Mouse (Mus musculus): ENCODE measurements around the gene Paqr7. TPM values are rescaled to one million over a fixed set of nuclear protein-coding genes. Genes with fewer than 3 reads are reported as not detected.

The Paqr7 gene
- polyA plus RNA-seq, 1 experiment from 2014 or later, result 2.0 TPM

GRCm38 (mm10) chr4:134511730-134512129, 15.2 kb downstream of the Paqr7 start:
- no peaks in the 10 kb centered on the region for H3K9me3 ChIP-seq (ENCODE audit: control insufficient read depth, low read length)
- peak; percentile 14 for DNase-seq (ENCODE audit: low spot score)
- peak overlapping the region; percentile 85 for H3K4me2 ChIP-seq (ENCODE audit: low read depth, low read length)
- peak overlapping the region; percentile 65 for H3K4me3 ChIP-seq (ENCODE audit: low read depth, low read length)
- no peak overlapping the region for H3K9ac ChIP-seq (ENCODE audit: low read depth, low read length)
- no peak overlapping the region for H3K27ac ChIP-seq (replicated peaks; ENCODE audit: low read depth, low read length)
- no peak for ATAC-seq (ENCODE audit: low read depth)
- H3K27me3 ChIP-seq (replicated peaks; ENCODE audit: control insufficient read depth, insufficient read depth, low read length), result no peaks in the 10 kb centered on the region
- peaks cover 3% of the 10 kb centered on the region; the same call in 1 of the 2 replicates for H3K4me1 ChIP-seq (ENCODE audit: control insufficient read depth, insufficient read depth, low read length)
- no peaks in the 10 kb centered on the region for H3K36me3 ChIP-seq (ENCODE audit: control insufficient read depth, insufficient read depth, low read length)
- 60% methylated on average over 6 of the region's 6 CpGs for WGBS

GRCm38 (mm10) chr4:134512798-134513197, 16.3 kb downstream of the Paqr7 start:
- no peak overlapping the region for H3K27ac ChIP-seq (replicated peaks; ENCODE audit: low read depth, low read length)
- WGBS, result 28% methylated on average over 15 of the region's 15 CpGs
- no peaks in the 10 kb centered on the region for H3K9me3 ChIP-seq (ENCODE audit: control insufficient read depth, low read length)
- peak overlapping the region; percentile 11; the same call in 1 of the 2 replicates for H3K4me3 ChIP-seq (ENCODE audit: low read depth, low read length)
- no peaks in the 10 kb centered on the region for H3K36me3 ChIP-seq (ENCODE audit: control insufficient read depth, insufficient read depth, low read length)
- H3K9ac ChIP-seq (ENCODE audit: low read depth, low read length), result peak overlapping the region; percentile 41; the same call in 1 of the 2 replicates
- ATAC-seq (ENCODE audit: low read depth), result no peak
- H3K4me1 ChIP-seq (ENCODE audit: control insufficient read depth, insufficient read depth, low read length), result peaks cover 3% of the 10 kb centered on the region; the same call in 1 of the 2 replicates
- no peaks in the 10 kb centered on the region for H3K27me3 ChIP-seq (replicated peaks; ENCODE audit: control insufficient read depth, insufficient read depth, low read length)
- H3K4me2 ChIP-seq (ENCODE audit: low read depth, low read length), result peak overlapping the region; percentile 43
- peak; percentile 85 for DNase-seq (ENCODE audit: low spot score)

GRCm38 (mm10) chr4:134514309-134514930, 17.9 kb downstream of the Paqr7 start:
- H3K4me3 ChIP-seq (ENCODE audit: low read depth, low read length), result no peak overlapping the region
- no peak overlapping the region for H3K27ac ChIP-seq (replicated peaks; ENCODE audit: low read depth, low read length)
- H3K27me3 ChIP-seq (replicated peaks; ENCODE audit: control insufficient read depth, insufficient read depth, low read length), result no peaks in the 10 kb centered on the region
- no peak overlapping the region for H3K4me2 ChIP-seq (ENCODE audit: low read depth, low read length)
- no peaks in the 10 kb centered on the region for H3K36me3 ChIP-seq (ENCODE audit: control insufficient read depth, insufficient read depth, low read length)
- no peaks in the 10 kb centered on the region for H3K9me3 ChIP-seq (ENCODE audit: control insufficient read depth, low read length)
- 84% methylated on average over 11 of the region's 11 CpGs for WGBS
- H3K9ac ChIP-seq (ENCODE audit: low read depth, low read length), result no peak overlapping the region
- DNase-seq (ENCODE audit: low spot score) (no peak), ATAC-seq (ENCODE audit: low read depth) (no peak)
- H3K4me1 ChIP-seq (ENCODE audit: control insufficient read depth, insufficient read depth, low read length), result peaks cover 3% of the 10 kb centered on the region; the same call in 1 of the 2 replicates

- 0 out of 2 replicates have a peak overlapping the region, but pooled peaks have one; percentile 25 for H3K9ac ChIP-seq (ENCODE audit: low read depth, low read length)
- H3K36me3 ChIP-seq (ENCODE audit: control insufficient read depth, insufficient read depth, low read length), result no peaks in the 10 kb centered on the region
- H3K4me1 ChIP-seq (ENCODE audit: control insufficient read depth, insufficient read depth, low read length), result peaks cover 3% of the 10 kb centered on the region; the same call in 1 of the 2 replicates
- H3K27me3 ChIP-seq (replicated peaks; ENCODE audit: control insufficient read depth, insufficient read depth, low read length), result no peaks in the 10 kb centered on the region
- H3K4me2 ChIP-seq (ENCODE audit: low read depth, low read length), result no peak overlapping the region
- WGBS, result 74% methylated on average over 7 of the region's 7 CpGs
- no peak for ATAC-seq (ENCODE audit: low read depth)
- no peak overlapping the region for H3K4me3 ChIP-seq (ENCODE audit: low read depth, low read length)
- H3K9me3 ChIP-seq (ENCODE audit: control insufficient read depth, low read length), result no peaks in the 10 kb centered on the region
- H3K27ac ChIP-seq (replicated peaks; ENCODE audit: low read depth, low read length), result no peak overlapping the region
- no peak for DNase-seq (ENCODE audit: low spot score)
Observed at GRCm38 (mm10) chr4:134515614-134516013, 19.1 kb downstream of the Paqr7 start.

GRCm38 (mm10) chr4:134516981-134517380, 20.5 kb downstream of the Paqr7 start:
- 73% methylated on average over 8 of the region's 8 CpGs for WGBS
- H3K9ac ChIP-seq (ENCODE audit: low read depth, low read length), result no peak overlapping the region
- H3K9me3 ChIP-seq (ENCODE audit: control insufficient read depth, low read length), result no peaks in the 10 kb centered on the region
- H3K4me3 ChIP-seq (ENCODE audit: low read depth, low read length), result no peak overlapping the region
- no peak for ATAC-seq (ENCODE audit: low read depth)
- DNase-seq (ENCODE audit: low spot score), result peak; percentile 23
- H3K27me3 ChIP-seq (replicated peaks; ENCODE audit: control insufficient read depth, insufficient read depth, low read length), result no peaks in the 10 kb centered on the region
- H3K4me2 ChIP-seq (ENCODE audit: low read depth, low read length), result no peak overlapping the region
- no peak overlapping the region for H3K27ac ChIP-seq (replicated peaks; ENCODE audit: low read depth, low read length)
- no peaks in the 10 kb centered on the region for H3K36me3 ChIP-seq (ENCODE audit: control insufficient read depth, insufficient read depth, low read length)
- H3K4me1 ChIP-seq (ENCODE audit: control insufficient read depth, insufficient read depth, low read length), result no peaks in the 10 kb centered on the region; the same call in 1 of the 2 replicates

- Histone ChIP-seq H3K36me3 (ENCODE audit: control insufficient read depth, insufficient read depth, low read length) (no peaks in the 10 kb centered on the region), H3K4me1 (ENCODE audit: control insufficient read depth, insufficient read depth, low read length) (no peaks in the 10 kb centered on the region), H3K27me3 (replicated peaks; ENCODE audit: control insufficient read depth, insufficient read depth, low read length) (no peaks in the 10 kb centered on the region), H3K27ac (replicated peaks; ENCODE audit: low read depth, low read length) (no peak overlapping the region), H3K9ac (ENCODE audit: low read depth, low read length) (no peak overlapping the region), H3K9me3 (ENCODE audit: control insufficient read depth, low read length) (no peaks in the 10 kb centered on the region), H3K4me3 (ENCODE audit: low read depth, low read length) (no peak overlapping the region), H3K4me2 (ENCODE audit: low read depth, low read length) (no peak overlapping the region)
- ATAC-seq (ENCODE audit: low read depth), result no peak
- 91% methylated on average over 10 of the region's 10 CpGs for WGBS
- no peak for DNase-seq (ENCODE audit: low spot score)
Observed at GRCm38 (mm10) chr4:134517719-134518118, 21.2 kb downstream of the Paqr7 start.

- Histone ChIP-seq H3K9ac (ENCODE audit: low read depth, low read length) (no peak overlapping the region), H3K4me2 (ENCODE audit: low read depth, low read length) (no peak overlapping the region), H3K4me1 (ENCODE audit: control insufficient read depth, insufficient read depth, low read length) (no peaks in the 10 kb centered on the region), H3K36me3 (ENCODE audit: control insufficient read depth, insufficient read depth, low read length) (peaks cover 5% of the 10 kb centered on the region; the same call in 1 of the 2 replicates), H3K9me3 (ENCODE audit: control insufficient read depth, low read length) (no peaks in the 10 kb centered on the region), H3K27me3 (replicated peaks; ENCODE audit: control insufficient read depth, insufficient read depth, low read length) (no peaks in the 10 kb centered on the region), H3K27ac (replicated peaks; ENCODE audit: low read depth, low read length) (no peak overlapping the region), H3K4me3 (ENCODE audit: low read depth, low read length) (no peak overlapping the region)
- WGBS, result 90% methylated on average over 4 of the region's 4 CpGs
- ATAC-seq (ENCODE audit: low read depth) (no peak), DNase-seq (ENCODE audit: low spot score) (no peak)
Observed at GRCm38 (mm10) chr4:134518541-134518940, 22.0 kb downstream of the Paqr7 start.

- H3K36me3 ChIP-seq (ENCODE audit: control insufficient read depth, insufficient read depth, low read length), result peaks cover 10% of the 10 kb centered on the region
- ATAC-seq (ENCODE audit: low read depth) (no peak), DNase-seq (ENCODE audit: low spot score) (no peak)
- no peak overlapping the region for H3K27ac ChIP-seq (replicated peaks; ENCODE audit: low read depth, low read length)
- no peaks in the 10 kb centered on the region for H3K9me3 ChIP-seq (ENCODE audit: control insufficient read depth, low read length)
- H3K4me3 ChIP-seq (ENCODE audit: low read depth, low read length), result no peak overlapping the region
- H3K4me2 ChIP-seq (ENCODE audit: low read depth, low read length), result no peak overlapping the region
- no peaks in the 10 kb centered on the region for H3K27me3 ChIP-seq (replicated peaks; ENCODE audit: control insufficient read depth, insufficient read depth, low read length)
- H3K4me1 ChIP-seq (ENCODE audit: control insufficient read depth, insufficient read depth, low read length), result no peaks in the 10 kb centered on the region
- H3K9ac ChIP-seq (ENCODE audit: low read depth, low read length), result no peak overlapping the region
Observed at GRCm38 (mm10) chr4:134519281-134519680, 22.8 kb downstream of the Paqr7 start.

- Histone ChIP-seq H3K4me1 (ENCODE audit: control insufficient read depth, insufficient read depth, low read length) (no peaks in the 10 kb centered on the region), H3K4me3 (ENCODE audit: low read depth, low read length) (no peak overlapping the region), H3K4me2 (ENCODE audit: low read depth, low read length) (no peak overlapping the region), H3K27ac (replicated peaks; ENCODE audit: low read depth, low read length) (no peak overlapping the region), H3K27me3 (replicated peaks; ENCODE audit: control insufficient read depth, insufficient read depth, low read length) (no peaks in the 10 kb centered on the region), H3K36me3 (ENCODE audit: control insufficient read depth, insufficient read depth, low read length) (peaks cover 47% of the 10 kb centered on the region), H3K9ac (ENCODE audit: low read depth, low read length) (no peak overlapping the region), H3K9me3 (ENCODE audit: control insufficient read depth, low read length) (no peaks in the 10 kb centered on the region)
- ATAC-seq (ENCODE audit: low read depth) (no peak), DNase-seq (ENCODE audit: low spot score) (no peak)
- 88% methylated on average over 4 of the region's 4 CpGs for WGBS
Observed at GRCm38 (mm10) chr4:134523447-134523846, 26.9 kb downstream of the Paqr7 start.
